Mouse (Mus musculus) heart, embryonic 14.5 days (tissue): ENCODE results near the gene Ahdc1. TPM values are rescaled to one million over a fixed set of nuclear protein-coding genes. Genes with fewer than 3 reads are reported as not detected.

Experiments
- ATAC-seq: fragments of 200-750 bp; cut with Nextera tagmentation; 2 replicates; pipeline ENCODE4 v1.8.0; 2017; ENCODE audit warnings: low read depth, moderate TSS enrichment; ENCODE audit not compliant: insufficient number of reproducible peaks, insufficient read depth, low FRiP score
- H3K27ac ChIP-seq, 2 experiments: fragments of 200-500 bp in 1 of 2; fragments of 300-500 bp in 1 of 2; sonication (generic) in 1 of 2; replicated peaks in 1 of 2; 2 replicates each; pipeline ENCODE4 v1.5.1; 2012 to 2014; ENCODE audit warnings: low read depth in 2 of 2, low read length in 2 of 2, control low read depth in 1 of 2, mild to moderate bottlenecking in 1 of 2, mixed read lengths in 1 of 2; ENCODE audit not compliant: control insufficient read depth in 1 of 2, insufficient read depth in 1 of 2
- H3K27me3 ChIP-seq: fragments of 300-500 bp; sonication (generic); 2 replicates; pipeline ENCODE4 v1.6.1; 2014; ENCODE audit warnings: mild to moderate bottlenecking, low read length, control low read depth; ENCODE audit not compliant: control insufficient read depth, insufficient read depth
- H3K36me3 ChIP-seq: fragments of 300-500 bp; sonication (generic); 2 replicates; pipeline ENCODE4 v1.6.1; 2014; ENCODE audit warnings: mild to moderate bottlenecking, control low read depth, low read length, mixed read lengths; ENCODE audit not compliant: control insufficient read depth, insufficient read depth
- H3K4me1 ChIP-seq, 2 experiments: fragments of 200-500 bp in 1 of 2; fragments of 300-500 bp in 1 of 2; sonication (generic) in 1 of 2; 2 replicates each; pipeline ENCODE4 v1.6.1; 2012 to 2014; ENCODE audit warnings: low read length in 2 of 2, control low read depth in 1 of 2, mixed read lengths in 1 of 2; ENCODE audit not compliant: control insufficient read depth in 2 of 2, insufficient read depth in 2 of 2
- H3K4me2 ChIP-seq: fragments of 300-500 bp; sonication (generic); 2 replicates; pipeline ENCODE4 v1.6.1; 2014; ENCODE audit warnings: mild to moderate bottlenecking, low read length
- H3K4me3 ChIP-seq, 2 experiments: fragments of 200-500 bp in 1 of 2; fragments of 300-500 bp in 1 of 2; sonication (generic) in 1 of 2; 2 replicates each; pipeline ENCODE4 v1.5.1; 2012 to 2014; ENCODE audit warnings: low read length in 2 of 2, mild to moderate bottlenecking in 2 of 2, control low read depth in 1 of 2, low read depth in 1 of 2, moderate library complexity in 1 of 2; ENCODE audit not compliant: control insufficient read depth in 1 of 2, insufficient read depth in 1 of 2
- H3K9ac ChIP-seq: fragments of 300-500 bp; sonication (generic); 2 replicates; pipeline ENCODE4 v1.6.1; 2014; ENCODE audit warnings: mild to moderate bottlenecking, low read length
- H3K9me3 ChIP-seq: fragments of 300-500 bp; sonication (generic); 2 replicates; pipeline ENCODE4 v1.6.1; 2016; ENCODE audit warnings: low read length, control low read depth; ENCODE audit not compliant: control insufficient read depth
- WGBS: fragments of 180-500 bp; shearing (Covaris S2); extraction: QIAGEN DNeasy Blood & Tissue Kit; methylation state at CpG from one replicate; pipeline ENCODE4 v1.1.7; 2014; 5-methylcytosine and 5-hydroxymethylcytosine counted together
- polyA plus RNA-seq: library from polyadenylated mRNA; unstranded; fragments of >200 nt; fragmentation: Nextera tagmentation; extraction: Ambion mirVana; gene quantifications from 2 replicates; pipeline ENCODE4 v1.2.1, GENCODE M21; 2014

Ahdc1 gene
- polyA plus RNA-seq, 1 experiment from 2014 or later, result 9.0 TPM

DNA sequence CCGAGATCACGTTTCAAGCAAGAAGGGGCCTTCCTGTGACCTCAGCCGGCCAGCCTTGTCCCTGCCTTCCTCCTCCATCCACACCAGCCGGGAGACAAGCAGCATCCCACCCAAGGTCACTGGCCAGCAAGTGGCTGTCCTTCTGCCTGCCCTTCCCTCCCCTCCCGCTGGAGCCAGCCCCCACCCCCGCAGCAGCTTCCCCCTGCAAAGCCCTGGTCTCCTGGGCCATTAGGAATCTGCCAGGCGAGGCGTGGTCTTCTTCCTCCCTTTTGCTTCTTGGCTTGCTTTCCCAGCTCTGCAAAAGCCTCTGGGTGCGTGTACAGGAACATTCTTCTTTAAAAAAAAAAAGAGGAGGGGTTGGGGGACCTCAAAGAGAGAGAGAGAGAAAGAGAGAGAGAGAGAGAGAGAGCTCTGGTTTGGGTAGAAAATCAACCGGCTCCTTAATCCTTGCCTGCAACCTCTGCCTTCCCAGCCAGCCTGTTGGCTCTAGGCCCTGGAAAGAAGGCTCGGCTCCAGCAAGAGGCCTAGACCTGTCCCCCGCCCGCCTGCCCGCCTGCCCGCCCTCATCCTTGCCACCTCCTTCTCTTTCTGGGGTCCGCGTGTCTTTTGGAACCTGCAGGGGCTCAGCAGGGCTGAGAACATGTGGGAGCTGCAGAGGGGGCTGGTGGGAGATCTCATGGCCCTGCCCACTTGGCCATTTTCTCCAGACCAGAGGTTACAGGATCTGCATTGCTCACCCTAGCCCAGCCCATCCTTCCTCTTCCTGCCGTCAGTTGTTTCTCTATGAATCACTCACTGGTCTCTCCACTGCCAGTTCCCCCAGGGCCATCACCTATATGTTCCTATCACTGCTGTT lies 106.7 kb downstream of the Ahdc1 start:
- ATAC-seq, result peak; percentile 70
- H3K36me3 ChIP-seq, result no peaks in the 10 kb centered on the region
- H3K4me1 ChIP-seq, result peaks cover 30 to 40% of the 10 kb centered on the region in 2 experiments
- 17% methylated on average over 18 of the region's 18 CpGs for WGBS
- peak overlapping the region; percentile 60 for H3K9ac ChIP-seq
- H3K9me3 ChIP-seq, result no peaks in the 10 kb centered on the region
- no peak overlapping the region for H3K4me3 ChIP-seq
- peak overlapping the region; percentile 94 to 96 for H3K27ac ChIP-seq
- peak overlapping the region; percentile 46 for H3K4me2 ChIP-seq
- no peaks in the 10 kb centered on the region for H3K27me3 ChIP-seq

DNA sequence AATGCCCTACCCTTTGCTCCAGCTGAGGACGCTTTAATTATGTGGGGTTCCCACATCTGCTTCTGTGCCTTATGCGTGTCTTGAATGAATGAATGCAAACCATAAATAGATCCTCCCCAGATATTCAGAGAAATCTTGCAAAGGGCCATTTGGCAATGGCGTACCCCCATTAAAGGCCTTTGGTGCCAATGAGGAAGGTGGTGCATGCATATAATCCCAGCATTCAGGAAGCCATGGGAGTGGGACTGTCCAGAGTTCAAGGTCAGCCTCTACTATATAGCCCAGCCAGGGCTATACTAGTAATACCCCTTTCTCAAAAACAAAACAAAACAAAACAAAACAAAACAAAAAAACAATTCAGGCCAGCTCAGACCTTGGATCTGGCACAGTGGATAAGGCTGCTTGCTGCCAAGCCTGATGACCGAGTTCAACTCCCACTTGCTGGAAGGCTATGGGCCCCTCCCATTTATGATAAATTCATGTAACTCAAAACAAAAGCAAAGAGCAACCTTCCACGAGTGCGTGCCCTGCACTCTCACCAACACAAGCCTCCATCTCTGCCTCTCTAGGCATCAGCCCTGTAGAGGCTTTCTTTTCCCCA lies 107.8 kb downstream of the Ahdc1 start:
- WGBS, result 79% methylated on average over 6 of the region's 6 CpGs
- no peak for ATAC-seq
- Histone ChIP-seq H3K4me2 (no peak overlapping the region), H3K9ac (no peak overlapping the region), H3K27me3 (no peaks in the 10 kb centered on the region), H3K4me1 (peaks cover 30 to 40% of the 10 kb centered on the region in 2 experiments), H3K36me3 (no peaks in the 10 kb centered on the region), H3K27ac (peak overlapping the region; percentile 31 to 49; a peak in 1 of 4 replicates), H3K4me3 (no peak overlapping the region), H3K9me3 (no peaks in the 10 kb centered on the region)

DNA sequence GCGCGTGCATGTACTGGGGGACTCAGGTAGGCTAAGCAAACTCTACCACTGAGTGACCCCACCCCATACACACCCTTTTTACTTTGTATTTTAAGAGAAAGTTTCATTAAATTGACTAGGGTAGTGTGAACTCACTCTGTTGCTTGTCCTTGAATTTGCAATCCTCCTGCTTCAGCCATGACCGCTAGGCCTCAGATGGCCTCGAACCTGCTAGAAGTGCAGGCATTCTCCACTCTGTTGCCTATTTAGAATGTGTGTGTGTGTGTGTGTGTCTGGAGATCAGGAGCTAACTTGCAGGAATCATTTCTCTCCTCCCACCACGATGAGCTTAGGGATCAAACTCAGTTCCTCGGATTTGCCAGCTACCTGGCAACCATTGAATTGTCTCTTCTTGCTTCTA lies 108.5 kb downstream of the Ahdc1 start:
- Histone ChIP-seq H3K27me3 (no peaks in the 10 kb centered on the region), H3K4me2 (no peak overlapping the region), H3K9me3 (peaks cover 6% of the 10 kb centered on the region; the same call in 1 of the 2 replicates), H3K4me3 (no peak overlapping the region), H3K9ac (no peak overlapping the region), H3K4me1 (peaks cover 30 to 40% of the 10 kb centered on the region in 2 experiments), H3K36me3 (no peaks in the 10 kb centered on the region), H3K27ac (no peak overlapping the region)
- WGBS, result 84% methylated on average over 6 of the region's 6 CpGs
- no peak for ATAC-seq

DNA sequence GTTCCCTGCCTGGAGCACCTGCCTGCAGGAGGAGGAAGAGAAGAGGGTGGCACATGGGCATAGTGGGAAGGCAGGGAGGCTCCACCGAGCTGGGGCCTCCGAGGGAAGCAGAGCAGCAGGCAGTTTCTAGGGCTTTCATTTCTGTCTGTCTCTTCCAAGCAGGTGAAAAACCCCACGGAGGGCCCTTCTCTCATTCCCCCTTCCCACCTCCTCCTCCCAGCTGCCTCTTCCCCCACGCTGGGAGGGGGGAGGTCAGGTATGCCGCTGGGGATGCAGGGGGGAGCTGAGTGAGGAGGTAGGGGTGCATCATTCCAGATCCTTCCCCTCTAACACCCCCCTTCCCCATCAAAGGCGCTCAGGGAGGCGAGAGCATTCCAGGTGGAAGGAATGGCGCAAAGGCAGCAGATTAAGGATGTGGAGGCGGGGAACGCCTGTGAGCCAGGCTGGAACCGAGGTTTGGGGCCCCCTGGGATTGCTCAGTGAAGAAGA lies 109.8 kb downstream of the Ahdc1 start:
- Histone ChIP-seq H3K9me3 (peaks cover 6% of the 10 kb centered on the region; the same call in 1 of the 2 replicates), H3K27ac (peak overlapping the region; percentile 4 to 27; a peak in 2 of 4 replicates), H3K9ac (no peak overlapping the region; the same call in 1 of the 2 replicates), H3K36me3 (no peaks in the 10 kb centered on the region), H3K4me1 (peaks cover 29 to 40% of the 10 kb centered on the region in 2 experiments), H3K27me3 (no peaks in the 10 kb centered on the region), H3K4me2 (0 out of 2 replicates have a peak overlapping the region, but pooled peaks have one; percentile 23), H3K4me3 (no peak overlapping the region)
- no peak for ATAC-seq
- WGBS, result 13% methylated on average over 9 of the region's 11 CpGs

DNA sequence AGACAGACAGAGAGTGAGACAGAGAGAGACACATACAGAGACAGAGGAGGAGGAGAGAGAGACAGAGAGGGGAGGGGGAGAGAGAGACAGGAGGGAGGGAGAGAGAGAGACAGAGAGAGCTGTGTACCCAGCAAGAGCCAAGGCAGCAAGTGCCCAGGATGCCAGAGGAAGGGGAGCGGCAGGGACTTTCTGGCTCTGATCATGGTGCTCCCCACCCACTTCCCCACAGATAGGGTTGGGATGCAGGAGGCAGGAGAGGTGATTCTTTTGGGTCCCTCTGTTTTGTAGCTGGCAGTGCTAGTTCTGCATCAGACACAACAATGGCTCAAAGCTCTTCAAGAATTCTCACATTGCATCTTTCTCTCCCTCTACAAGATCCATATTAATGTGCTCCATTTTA lies 110.4 kb downstream of the Ahdc1 start:
- H3K4me2 ChIP-seq, result no peak overlapping the region
- H3K4me1 ChIP-seq, result peaks cover 27 to 36% of the 10 kb centered on the region in 2 experiments
- WGBS, result 70% methylated on average over 1 of the region's 1 CpGs
- H3K9me3 ChIP-seq, result peaks cover 6% of the 10 kb centered on the region; the same call in 1 of the 2 replicates
- H3K27me3 ChIP-seq, result no peaks in the 10 kb centered on the region
- no peak for ATAC-seq
- no peaks in the 10 kb centered on the region for H3K36me3 ChIP-seq
- H3K9ac ChIP-seq, result no peak overlapping the region
- no peak overlapping the region for H3K4me3 ChIP-seq
- H3K27ac ChIP-seq, result no peak overlapping the region; a peak in 1 of 4 replicates

DNA sequence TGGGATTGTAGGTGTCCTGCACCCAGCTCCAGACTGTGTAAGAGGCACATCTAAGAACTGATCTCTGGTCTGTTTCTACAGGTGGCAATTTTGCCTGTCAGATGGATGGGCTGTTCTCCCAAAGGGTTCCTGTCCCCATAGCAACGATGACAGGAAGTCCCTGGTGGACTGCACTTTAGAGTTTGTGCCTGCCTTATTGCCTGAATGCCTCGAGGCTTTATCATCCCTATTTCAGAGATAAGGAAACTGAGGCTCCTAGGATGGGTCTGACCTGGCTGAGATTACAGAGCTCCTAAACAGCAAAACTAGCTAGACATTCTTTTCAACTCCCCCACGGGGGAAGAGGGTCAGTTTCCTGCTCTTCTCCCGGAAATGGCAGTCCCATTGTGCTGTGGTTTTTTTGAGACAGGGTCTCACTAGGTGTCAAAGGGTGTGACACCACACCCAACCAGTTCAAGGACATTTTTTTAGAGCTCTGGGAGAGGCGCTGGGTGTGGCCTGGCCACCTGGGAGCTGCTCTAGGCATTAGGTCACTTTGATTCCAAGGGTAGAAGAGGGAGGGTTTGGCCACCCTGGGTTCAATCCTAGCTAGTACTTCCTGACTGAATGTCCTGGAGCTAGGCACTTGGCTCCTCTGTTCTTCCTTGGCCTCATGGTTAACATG lies 111.0 kb downstream of the Ahdc1 start:
- Histone ChIP-seq H3K9me3 (peaks cover 6% of the 10 kb centered on the region; the same call in 1 of the 2 replicates), H3K36me3 (no peaks in the 10 kb centered on the region), H3K4me1 (peaks cover 23 to 29% of the 10 kb centered on the region in 2 experiments), H3K4me2 (no peak overlapping the region), H3K27me3 (no peaks in the 10 kb centered on the region), H3K9ac (no peak overlapping the region), H3K4me3 (no peak overlapping the region), H3K27ac (peak overlapping the region in 1 of 2 experiments; percentile 19; a peak in 1 of 4 replicates)
- 23% methylated on average over 5 of the region's 5 CpGs for WGBS
- no peak for ATAC-seq

DNA sequence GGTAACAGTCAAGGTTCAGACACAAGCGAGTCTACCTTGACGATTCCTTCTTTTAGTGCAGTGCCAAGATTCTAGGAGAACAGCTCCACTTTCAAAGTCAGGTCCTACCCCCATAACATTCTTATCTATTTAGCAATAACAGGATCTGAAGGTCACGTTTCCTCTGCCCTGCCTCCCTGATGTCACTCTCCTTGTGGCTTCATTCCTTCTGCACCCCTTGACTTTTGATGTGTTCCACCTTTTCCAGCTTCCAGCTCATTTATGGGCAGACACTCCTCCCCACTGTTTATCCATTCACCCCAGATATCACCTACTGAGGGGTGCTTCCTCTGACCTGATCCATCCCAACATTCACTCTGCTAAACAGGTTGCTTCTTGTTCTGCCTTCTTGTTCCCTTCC lies 116.0 kb downstream of the Ahdc1 start:
- Histone ChIP-seq H3K4me1 (peaks cover 10 to 12% of the 10 kb centered on the region in 2 experiments; a peak in 3 of 4 replicates), H3K27ac (no peak overlapping the region), H3K36me3 (no peaks in the 10 kb centered on the region), H3K9ac (no peak overlapping the region), H3K27me3 (no peaks in the 10 kb centered on the region), H3K4me3 (no peak overlapping the region), H3K9me3 (peaks cover 6% of the 10 kb centered on the region; the same call in 1 of the 2 replicates), H3K4me2 (no peak overlapping the region)
- ATAC-seq, result no peak
- 50% methylated on average over 3 of the region's 3 CpGs for WGBS
